Mouse (Mus musculus): Measurements from ENCODE around the gene Cryab. TPM values are rescaled to one million over a fixed set of nuclear protein-coding genes. Genes with fewer than 3 reads are reported as not detected.

Gene Cryab
- polyA plus RNA-seq (2014; fragmentation: Illumina TruSeq; extraction: RNeasy Lipid Tissue Mini Kit (QIAGEN cat#74804); ENCODE audit: low read depth, low replicate concordance) = 43.4 TPM

DNA sequence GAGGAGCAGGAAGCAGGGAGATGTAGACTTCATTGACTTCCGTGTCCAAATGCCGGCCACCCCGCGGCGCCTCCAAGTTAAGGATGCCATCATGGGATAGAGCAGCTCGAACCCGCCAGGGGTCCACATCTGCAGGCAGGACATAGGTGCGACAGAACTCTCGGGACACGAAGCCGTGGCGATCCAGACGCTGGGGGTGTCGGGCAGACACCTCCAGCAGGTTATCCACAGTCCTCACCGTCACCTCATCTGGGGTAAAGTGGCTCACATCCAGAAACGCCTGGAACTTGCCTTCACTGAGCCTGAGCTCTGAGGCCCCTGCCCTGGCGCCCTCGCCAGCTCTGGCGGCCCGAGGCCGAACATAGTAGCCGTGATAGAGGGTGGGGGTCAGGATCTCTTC is at the start of gene Cryab:
Cryab (plus strand) TSS at position 3 of the 400 bp plus-strand sequence.

DNA sequence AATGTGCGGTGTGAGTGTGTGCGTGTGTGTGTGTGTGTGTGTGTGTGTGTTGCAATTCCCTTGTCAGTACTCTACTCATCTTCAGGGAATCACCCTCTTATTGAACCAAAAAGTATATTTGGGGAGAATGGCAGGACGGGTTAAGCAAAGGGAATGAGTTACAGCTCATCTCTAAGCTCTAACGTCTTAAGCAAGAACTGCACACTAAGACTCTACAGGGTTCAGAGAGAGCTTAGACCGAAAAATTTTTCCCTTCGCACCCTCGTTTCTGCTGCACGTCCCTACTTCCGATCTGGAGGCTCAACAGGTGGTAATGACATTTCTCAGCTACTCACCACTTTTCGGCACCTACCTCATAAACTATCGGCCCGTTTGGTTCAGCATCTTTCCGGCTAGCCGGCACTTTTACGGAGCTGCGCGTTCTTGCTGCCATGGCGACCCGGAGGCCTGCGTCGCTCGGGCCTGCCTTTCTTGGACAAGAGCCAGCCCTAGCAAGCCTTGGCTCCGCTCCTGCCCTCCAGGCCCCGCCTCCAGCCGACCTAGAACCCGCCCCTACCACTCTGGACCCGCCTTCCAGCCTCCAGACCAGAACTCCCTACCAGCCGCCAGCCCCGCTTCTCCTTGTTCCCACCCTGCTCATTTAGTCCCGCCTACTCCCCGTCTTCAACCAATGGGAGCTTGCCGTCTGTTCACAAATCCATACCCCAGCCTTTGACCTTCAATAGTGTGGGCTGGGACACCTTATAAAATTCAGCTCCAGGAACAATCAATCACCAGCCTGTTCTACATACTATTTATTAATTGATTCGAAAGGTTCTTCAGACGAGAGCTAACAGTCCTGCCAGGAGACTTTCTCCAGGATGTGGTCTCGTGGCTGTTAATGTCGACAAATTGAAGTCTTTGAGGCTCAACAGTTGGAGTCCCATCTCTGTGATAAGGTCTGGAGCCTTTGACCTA is 11.9 kb upstream of the Cryab start, which contains the start of gene Dixdc1:
Dixdc1 (minus strand) TSS at position 604 of the 957 bp plus-strand sequence.

DNA sequence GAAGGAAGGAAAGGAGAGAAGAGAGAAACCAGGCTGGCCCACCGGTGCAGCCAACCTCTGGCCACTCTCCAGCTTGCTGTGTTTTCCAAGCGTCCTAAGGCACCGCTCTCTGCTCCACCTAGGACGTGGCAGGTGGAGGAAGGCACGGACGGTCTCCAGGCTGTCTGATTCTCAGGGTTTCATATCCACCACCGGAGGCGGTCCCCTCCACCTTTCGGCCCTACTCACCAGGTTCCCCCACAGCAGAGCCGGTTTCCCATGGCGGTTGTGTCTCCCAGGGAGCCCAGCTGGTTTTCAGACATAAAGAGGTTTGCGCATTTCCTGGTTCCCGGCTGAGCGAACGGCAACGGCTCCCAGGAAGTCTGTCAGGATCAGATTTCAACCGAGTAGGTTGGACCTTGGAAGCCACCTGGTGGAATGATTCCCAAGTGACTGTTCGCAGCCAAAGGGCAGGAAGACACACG is 4.9 kb upstream of the Cryab start, which contains the start of gene 2310030G06Rik:
2310030G06Rik (minus strand) TSS at position 323 of the 464 bp plus-strand sequence.

DNA sequence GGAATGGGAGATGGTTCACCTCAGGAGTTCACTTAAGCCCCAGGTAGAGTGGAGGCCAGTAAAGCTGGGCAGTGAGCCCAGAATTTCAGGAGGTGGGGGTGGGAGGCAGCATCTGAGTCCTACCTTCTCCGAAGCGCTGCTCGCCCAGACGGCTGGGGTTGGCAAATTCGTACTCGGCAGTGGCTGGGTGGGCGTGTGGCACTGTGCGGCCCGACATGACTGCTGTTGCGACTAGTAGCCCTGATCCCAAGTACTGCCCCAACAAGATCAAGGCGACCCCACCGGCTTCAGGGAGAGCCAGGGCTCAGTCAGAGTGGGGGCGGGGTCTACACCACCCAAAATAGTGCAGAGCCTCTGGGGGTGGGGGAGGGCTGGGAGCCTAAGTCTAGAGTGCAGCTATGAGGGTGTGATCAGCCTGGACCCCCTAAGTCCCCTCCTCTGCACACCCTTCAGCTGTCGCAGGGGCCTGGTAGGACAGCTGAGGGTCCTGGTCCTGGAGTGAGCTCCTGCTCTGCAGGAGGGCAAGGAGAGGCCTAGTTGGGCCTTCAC is 1.0 kb downstream of the Cryab start, which contains the start of gene Hspb2:
Hspb2 (minus strand) TSS at position 301 of the 549 bp plus-strand sequence.

DNA sequence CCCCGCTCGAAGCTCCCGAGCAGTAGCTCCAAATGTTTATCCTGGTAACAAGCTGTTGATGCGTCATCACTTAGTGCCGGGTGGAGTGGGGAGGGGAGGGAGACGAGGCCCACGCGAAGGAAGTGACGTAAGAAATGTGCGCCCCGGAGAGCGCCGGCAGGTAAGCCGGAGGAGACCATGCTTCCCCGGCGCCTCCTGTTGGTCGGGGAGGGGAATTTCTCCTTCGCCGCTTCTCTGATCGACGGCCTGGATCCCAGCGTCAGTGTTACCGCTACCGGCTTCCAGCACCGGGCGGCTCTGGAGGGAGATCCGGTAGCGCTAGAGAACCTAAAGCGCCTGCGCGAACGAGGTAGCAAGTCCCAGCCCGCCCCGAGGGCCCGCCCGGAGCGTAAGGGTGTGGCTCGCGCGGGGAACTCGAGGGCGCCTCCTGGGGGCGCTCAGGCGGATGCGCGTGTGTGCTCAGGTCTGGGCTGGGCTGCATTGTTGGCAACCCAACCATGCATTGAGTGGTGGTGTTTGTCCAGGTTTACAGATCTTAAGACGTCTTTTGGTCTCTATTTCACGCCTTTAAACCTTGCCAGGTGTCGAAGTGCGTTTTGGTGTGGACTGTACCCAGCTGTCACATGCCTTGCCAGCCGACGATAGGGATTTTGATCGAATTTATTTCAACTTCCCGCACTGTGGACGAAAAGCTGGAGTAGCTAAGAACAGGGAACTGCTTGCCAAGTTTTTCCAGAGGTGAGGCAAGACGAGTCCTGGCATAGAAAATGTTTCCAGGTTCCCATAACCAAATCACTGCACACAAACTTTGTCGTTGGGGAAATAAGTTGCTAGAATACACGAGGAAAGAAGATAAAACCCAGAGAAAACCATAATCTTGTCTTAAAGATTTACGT is 17.2 kb downstream of the Cryab start, which contains the start of gene Fdxacb1:
Fdxacb1 (plus strand) TSS at position 130 of the 896 bp plus-strand sequence.

DNA sequence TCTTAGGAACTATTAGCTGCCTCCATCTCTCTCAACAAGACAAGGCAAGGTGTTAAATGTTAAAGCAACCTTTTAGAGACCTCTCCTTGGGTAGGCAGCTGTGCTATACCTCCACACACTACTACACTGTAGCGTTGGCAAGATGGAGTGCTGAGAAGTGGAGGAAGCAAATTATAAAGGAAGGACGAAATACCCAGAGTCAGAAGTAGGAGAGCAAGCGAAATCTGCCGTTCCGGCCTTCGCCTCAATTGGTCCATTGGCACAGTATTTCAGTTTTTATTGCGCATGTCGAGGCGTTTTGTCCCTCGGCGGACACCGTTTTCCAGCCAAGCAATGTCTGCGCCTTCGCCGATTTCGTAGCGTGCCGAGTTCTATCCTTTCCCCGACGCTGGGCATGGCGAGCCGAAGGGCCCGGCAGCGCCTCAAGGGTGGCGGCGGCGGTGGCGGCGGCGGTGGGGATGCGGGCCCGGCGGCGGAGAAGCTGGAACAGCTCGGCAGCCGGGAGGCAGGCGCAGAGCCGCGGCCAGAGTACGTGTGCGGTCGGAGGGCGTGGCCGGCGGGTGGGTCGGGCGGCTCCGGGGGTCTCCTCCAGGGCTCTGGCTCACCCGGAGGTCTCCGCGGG is 24.0 kb downstream of the Cryab start, which contains the start of the genes Alg9 and 1110032A03Rik:
Alg9 (plus strand) TSS at position 29 of the 622 bp plus-strand sequence.
1110032A03Rik (minus strand) TSS at position 530 of the 622 bp plus-strand sequence.

Other genes starting within 250 kb of the Cryab start
- gene Pts, start 222.6 kb upstream of the Cryab start, polyA plus RNA-seq (2014; fragmentation: Illumina TruSeq; extraction: RNeasy Lipid Tissue Mini Kit (QIAGEN cat#74804); ENCODE audit: low read depth, low replicate concordance) = 267 TPM
- 9.1 TPM for gene Il18, start 196.5 kb upstream of the Cryab start, polyA plus RNA-seq (2014; fragmentation: Illumina TruSeq; extraction: RNeasy Lipid Tissue Mini Kit (QIAGEN cat#74804); ENCODE audit: low read depth, low replicate concordance)
- gene Bco2, start 196.1 kb upstream of the Cryab start, polyA plus RNA-seq (2014; fragmentation: Illumina TruSeq; extraction: RNeasy Lipid Tissue Mini Kit (QIAGEN cat#74804); ENCODE audit: low read depth, low replicate concordance) = 13.1 TPM
- not detected for gene Tex12, start 190.0 kb upstream of the Cryab start, polyA plus RNA-seq (2014; fragmentation: Illumina TruSeq; extraction: RNeasy Lipid Tissue Mini Kit (QIAGEN cat#74804); ENCODE audit: low read depth, low replicate concordance)
- gene Sdhd, start 147.5 kb upstream of the Cryab start, polyA plus RNA-seq (2014; fragmentation: Illumina TruSeq; extraction: RNeasy Lipid Tissue Mini Kit (QIAGEN cat#74804); ENCODE audit: low read depth, low replicate concordance) = 501 TPM
- 186 TPM for gene Timm8b, start 147.4 kb upstream of the Cryab start, polyA plus RNA-seq (2014; fragmentation: Illumina TruSeq; extraction: RNeasy Lipid Tissue Mini Kit (QIAGEN cat#74804); ENCODE audit: low read depth, low replicate concordance)
- 11.1 TPM for gene Pih1d2, start 134.0 kb upstream of the Cryab start, polyA plus RNA-seq (2014; fragmentation: Illumina TruSeq; extraction: RNeasy Lipid Tissue Mini Kit (QIAGEN cat#74804); ENCODE audit: low read depth, low replicate concordance)
- 70.3 TPM for gene Nkapd1, start 133.9 kb upstream of the Cryab start, polyA plus RNA-seq (2014; fragmentation: Illumina TruSeq; extraction: RNeasy Lipid Tissue Mini Kit (QIAGEN cat#74804); ENCODE audit: low read depth, low replicate concordance)
- gene Dlat, start 91.5 kb upstream of the Cryab start, polyA plus RNA-seq (2014; fragmentation: Illumina TruSeq; extraction: RNeasy Lipid Tissue Mini Kit (QIAGEN cat#74804); ENCODE audit: low read depth, low replicate concordance) = 252 TPM
- gene Dixdc1, start 11.8 kb upstream of the Cryab start, polyA plus RNA-seq (2014; fragmentation: Illumina TruSeq; extraction: RNeasy Lipid Tissue Mini Kit (QIAGEN cat#74804); ENCODE audit: low read depth, low replicate concordance) = 14.0 TPM
- gene 2310030G06Rik, start 4.8 kb upstream of the Cryab start, polyA plus RNA-seq (2014; fragmentation: Illumina TruSeq; extraction: RNeasy Lipid Tissue Mini Kit (QIAGEN cat#74804); ENCODE audit: low read depth, low replicate concordance) = 80.6 TPM
- not detected for gene Hspb2, start 1.0 kb downstream of the Cryab start, polyA plus RNA-seq (2014; fragmentation: Illumina TruSeq; extraction: RNeasy Lipid Tissue Mini Kit (QIAGEN cat#74804); ENCODE audit: low read depth, low replicate concordance)
- 8.9 TPM for gene Fdxacb1, start 16.9 kb downstream of the Cryab start, polyA plus RNA-seq (2014; fragmentation: Illumina TruSeq; extraction: RNeasy Lipid Tissue Mini Kit (QIAGEN cat#74804); ENCODE audit: low read depth, low replicate concordance)
- 7.4 TPM for gene Alg9, start 23.7 kb downstream of the Cryab start, polyA plus RNA-seq (2014; fragmentation: Illumina TruSeq; extraction: RNeasy Lipid Tissue Mini Kit (QIAGEN cat#74804); ENCODE audit: low read depth, low replicate concordance)
- 164 TPM for gene 1110032A03Rik, start 24.2 kb downstream of the Cryab start, polyA plus RNA-seq (2014; fragmentation: Illumina TruSeq; extraction: RNeasy Lipid Tissue Mini Kit (QIAGEN cat#74804); ENCODE audit: low read depth, low replicate concordance)
- 39.4 TPM for gene Ppp2r1b, start 94.0 kb downstream of the Cryab start, polyA plus RNA-seq (2014; fragmentation: Illumina TruSeq; extraction: RNeasy Lipid Tissue Mini Kit (QIAGEN cat#74804); ENCODE audit: low read depth, low replicate concordance)

All from kidney, adult 10 weeks (tissue).